Mouse (Mus musculus) kidney, postnatal 14 days (tissue): ENCODE measurements around the gene Ubqln4.

ENCODE experiments used
- DNase-seq: peaks from one replicate; pipeline ENCODE4 v3.0.0; 2022; ENCODE audit warnings: mixed read lengths

Gene Ubqln4

GRCm38 (mm10) chr3:88553525-88553879 is at the start of gene Ubqln4:
Gene Ubqln4 (plus strand): TSS chr3:88553758.
- DNase-seq, result peak; percentile 96

- DNase-seq, result no peak
Measured at GRCm38 (mm10) chr3:88503881-88504746, 49.4 kb upstream of the Ubqln4 start.

DNA sequence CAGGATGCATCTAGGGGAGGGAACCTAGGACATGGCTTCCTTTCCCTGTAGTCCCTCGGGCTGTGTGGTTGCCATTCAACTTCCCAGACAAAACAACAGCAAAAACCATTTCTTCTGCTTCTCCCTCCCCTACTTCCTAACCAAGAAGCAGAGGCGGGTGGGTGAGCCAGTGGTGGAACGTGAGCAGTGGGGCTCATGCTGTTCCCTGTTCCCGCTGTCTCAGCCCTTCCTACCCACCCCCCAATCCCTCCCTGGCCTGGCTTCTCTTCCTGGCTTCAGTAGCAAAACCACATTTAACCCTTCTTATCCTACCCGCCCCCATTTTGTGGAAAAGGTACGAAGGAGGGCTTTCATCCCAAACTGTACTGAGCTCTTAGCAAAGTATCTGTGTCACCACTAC is 48.5 kb upstream of the Ubqln4 start:
- no peak for DNase-seq

- no peak for DNase-seq
Measured at GRCm38 (mm10) chr3:88505765-88506164, 47.8 kb upstream of the Ubqln4 start.

GRCm38 (mm10) chr3:88509250-88509649 is 44.3 kb upstream of the Ubqln4 start:
- DNase-seq, result no peak

GRCm38 (mm10) chr3:88509692-88510420 is 43.7 kb upstream of the Ubqln4 start, which contains the start of gene Lmna:
Gene Lmna (minus strand): TSS chr3:88509956.
- DNase-seq, result peak; percentile 96

DNA sequence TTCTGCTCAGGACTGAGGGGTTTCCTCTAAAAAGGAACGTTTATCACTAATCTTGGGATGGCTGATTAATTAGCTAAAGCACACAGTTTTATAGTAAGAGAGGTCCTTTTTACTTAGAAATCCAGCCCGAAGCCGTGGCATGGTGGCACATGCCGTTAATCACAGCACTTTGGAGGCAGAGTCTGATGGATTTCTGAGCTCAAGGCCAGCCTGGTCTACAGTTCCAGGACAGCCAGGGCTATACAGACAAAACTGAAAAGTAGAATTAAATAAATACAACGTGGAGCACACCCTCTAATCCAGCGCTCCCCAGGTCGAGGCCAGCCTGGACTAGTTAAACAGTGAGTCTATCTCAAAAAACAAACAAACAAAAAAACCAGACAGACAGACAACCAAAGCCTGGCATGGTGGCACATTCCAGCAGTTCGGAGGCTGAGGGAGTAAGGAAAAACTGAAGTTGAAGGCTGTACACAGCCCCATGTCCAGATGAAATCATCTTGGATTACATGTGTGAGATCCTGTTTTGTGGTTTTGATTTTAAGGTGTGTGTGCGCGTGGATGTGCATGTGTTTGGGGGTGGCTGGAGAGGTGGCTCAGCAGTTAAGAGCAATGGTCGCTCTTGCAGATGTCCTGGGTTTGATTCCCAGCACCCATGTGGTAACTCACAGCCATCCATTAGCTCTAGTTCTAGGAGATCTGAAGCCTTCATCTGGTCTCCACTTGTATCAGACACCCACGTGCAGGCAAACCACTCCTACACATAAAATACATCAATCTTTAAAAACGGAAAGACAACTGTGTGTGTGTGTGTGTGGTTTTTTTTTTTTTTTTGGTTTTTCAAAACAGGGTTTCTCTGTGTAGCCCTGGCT is 42.9 kb upstream of the Ubqln4 start:
- DNase-seq, result no peak

DNA sequence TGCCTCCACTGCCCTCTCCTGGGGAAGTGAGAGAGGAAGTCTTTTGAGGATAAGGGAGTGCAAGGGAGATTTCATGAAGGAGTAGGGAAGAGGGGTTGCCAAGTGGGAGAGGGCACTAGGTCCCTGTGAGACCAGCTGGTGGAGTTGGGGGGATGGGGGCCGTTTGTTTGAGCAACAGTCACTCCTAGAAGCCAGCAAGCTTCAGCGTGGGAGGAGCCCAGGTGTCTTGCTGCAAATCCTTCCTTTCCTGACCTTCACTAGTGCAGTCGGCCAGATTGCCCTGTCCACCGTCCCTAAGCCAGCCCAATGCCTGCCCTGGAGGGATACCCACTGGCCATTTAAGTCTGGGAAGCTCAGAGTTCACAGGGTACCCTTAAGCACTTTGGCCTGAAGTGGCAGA is 42.0 kb upstream of the Ubqln4 start:
- DNase-seq, result no peak

GRCm38 (mm10) chr3:88512141-88512895 is 41.2 kb upstream of the Ubqln4 start:
- no peak for DNase-seq

- DNase-seq, result no peak
Measured at GRCm38 (mm10) chr3:88512896-88513545, 40.5 kb upstream of the Ubqln4 start.

- no peak for DNase-seq
Measured at GRCm38 (mm10) chr3:88513546-88514115, 39.9 kb upstream of the Ubqln4 start.

DNA sequence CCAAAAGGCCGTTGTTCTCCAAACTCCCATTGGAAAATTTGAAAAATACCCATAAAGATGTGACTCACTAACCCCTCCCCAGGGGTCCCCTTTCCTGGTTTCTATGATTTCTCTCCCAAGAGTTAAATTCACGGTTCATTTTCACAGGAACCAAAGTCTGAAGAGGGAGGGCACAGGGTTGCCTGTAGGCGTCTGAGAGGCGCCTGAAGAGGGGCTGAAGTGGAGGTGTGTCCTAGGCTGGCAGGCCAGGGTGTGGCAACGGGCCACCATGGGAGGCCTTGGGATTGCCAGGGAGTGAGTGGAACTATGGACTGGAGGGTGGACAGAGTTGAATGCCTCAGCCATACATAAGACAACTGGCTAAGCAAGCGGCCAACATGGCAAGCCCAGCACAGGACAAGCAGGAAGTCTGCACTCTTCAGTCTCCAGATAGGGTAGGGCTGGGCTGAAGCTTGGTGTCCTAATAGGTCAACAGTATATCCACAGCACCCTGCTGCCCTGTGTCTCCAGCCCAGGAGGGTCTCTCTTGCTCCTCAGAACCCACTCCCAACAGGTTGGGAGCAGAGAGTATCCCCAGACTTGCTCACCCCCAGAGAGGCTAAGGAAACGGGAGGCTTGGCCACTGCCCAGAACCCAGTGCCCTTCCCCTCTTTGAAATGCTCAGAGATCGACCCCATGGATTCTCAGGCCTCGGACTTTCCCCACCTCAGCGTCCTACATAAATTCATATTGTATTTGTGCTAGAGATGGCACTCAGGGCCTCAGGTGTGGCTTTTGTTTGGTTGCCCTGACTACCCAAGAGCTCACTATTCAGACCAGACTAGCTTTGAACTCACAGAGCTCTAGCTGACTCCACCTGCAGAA is 39.1 kb upstream of the Ubqln4 start:
- DNase-seq, result no peak

GRCm38 (mm10) chr3:88515095-88515386 is 38.5 kb upstream of the Ubqln4 start:
- no peak for DNase-seq

DNA sequence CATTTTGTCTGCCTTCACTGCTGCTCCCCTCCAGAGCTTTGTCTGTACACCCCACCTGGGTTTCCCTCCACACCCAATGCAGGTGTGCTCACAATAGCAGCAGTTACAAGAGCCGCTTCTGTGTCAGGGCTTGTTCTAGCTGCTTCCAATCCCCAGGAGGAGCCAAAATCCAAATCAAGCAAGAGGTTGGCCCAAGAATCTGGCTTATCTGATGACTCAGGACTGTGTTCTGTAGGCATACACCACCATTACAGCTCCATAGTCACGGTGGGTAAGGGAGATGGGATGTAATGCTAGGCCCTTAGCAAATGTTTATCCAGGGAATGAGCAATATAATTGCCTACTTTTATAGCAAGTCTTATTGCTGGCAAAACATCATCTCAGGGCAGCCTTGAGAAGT is 37.2 kb upstream of the Ubqln4 start:
- DNase-seq, result no peak

- no peak for DNase-seq
Measured at GRCm38 (mm10) chr3:88518411-88518810, 35.1 kb upstream of the Ubqln4 start.

- DNase-seq, result no peak
Measured at GRCm38 (mm10) chr3:88520078-88520477, 33.5 kb upstream of the Ubqln4 start.

DNA sequence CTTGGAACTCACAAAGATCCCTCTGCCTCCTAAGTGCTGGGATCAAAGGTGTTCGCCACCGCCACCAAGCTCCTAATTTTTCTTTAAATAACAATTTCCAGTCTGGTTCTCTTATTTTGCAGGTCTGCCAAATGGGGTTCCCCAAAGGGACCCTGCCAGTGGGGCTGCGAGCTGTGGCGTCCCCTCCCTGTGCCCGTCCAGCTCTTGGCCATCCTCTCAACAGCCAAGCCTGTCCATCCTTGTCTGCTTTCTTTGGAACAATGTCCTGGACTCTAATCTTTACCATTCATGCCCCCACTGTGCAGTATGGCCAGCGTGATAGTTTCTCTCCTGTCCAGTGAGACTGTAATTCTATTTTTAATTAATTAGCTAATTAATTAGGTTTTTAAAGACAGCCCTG is 32.4 kb upstream of the Ubqln4 start:
- DNase-seq, result no peak

DNA sequence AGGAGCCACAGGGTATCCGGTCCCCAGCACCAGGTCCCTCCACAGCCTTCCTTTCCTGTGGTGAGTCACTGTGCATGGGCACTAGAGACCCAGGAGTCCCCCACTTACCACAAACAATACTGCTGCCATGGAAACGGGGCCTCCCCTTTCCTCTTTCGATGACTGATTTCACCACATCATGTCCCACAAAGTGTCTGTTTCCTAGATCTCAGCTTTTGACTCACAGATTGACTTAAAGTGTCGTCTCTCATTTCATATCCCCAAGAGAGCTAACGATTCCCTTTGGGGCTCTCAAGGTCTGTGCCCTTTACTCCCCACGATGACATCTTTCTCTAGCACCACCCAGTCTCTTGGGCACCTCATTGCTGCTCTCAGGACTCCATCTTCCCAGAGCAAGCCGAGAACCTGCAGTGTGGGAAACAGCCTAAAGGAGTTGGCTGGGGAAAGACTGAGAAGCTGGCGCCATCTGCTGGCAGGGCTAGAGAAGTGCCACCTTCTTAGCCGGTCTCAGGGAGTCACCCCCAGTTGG is 31.7 kb upstream of the Ubqln4 start:
- DNase-seq, result peak; percentile 76

- DNase-seq, result no peak
Measured at GRCm38 (mm10) chr3:88523027-88523426, 30.5 kb upstream of the Ubqln4 start.

GRCm38 (mm10) chr3:88525021-88525420 is 28.5 kb upstream of the Ubqln4 start:
- DNase-seq, result no peak
